ENCODE assay signal across 20 mouse cellular contexts in the genomic region with DNA sequence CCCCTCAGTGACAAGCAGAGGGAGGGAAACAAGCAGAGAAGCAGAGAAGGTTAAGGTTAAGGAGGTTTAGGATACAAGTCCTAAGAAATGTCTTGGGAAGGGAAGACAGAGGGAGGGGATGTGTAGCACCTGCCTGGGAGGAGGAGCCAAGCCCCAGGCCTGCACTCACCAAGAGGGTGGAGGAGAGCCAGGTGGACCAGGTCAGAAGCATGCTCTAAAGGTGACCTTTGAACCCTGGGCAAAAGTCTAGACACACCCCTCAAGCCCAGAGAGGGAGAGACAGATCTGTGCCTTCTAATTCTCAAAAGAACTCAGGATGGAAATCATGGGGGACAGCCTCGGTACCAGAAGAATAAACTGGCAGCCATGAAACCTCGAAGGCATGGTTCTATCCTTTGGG. TPM values are rescaled to one million over a fixed set of nuclear protein-coding genes. Genes with fewer than 3 reads are reported as not detected.
DNase-seq lines count a peak whose midpoint lies in the region; ATAC-seq lines count a peak whose summit lies in the region.
"Had no signal": no experiment of that assay in that cellular context is flagged by ENCODE, and none has a peak within 500 bp of the region (broad histone marks: within the 10 kb centered on the region; RNA-seq: fewer than 3 reads in every experiment).

No protein-coding gene starts in this region.

- H3K4me2 ChIP-seq in forebrain, embryonic 15.5 days (replicated peaks), result no peak overlapping the region
- no peak overlapping the region for H3K4me2 ChIP-seq in forebrain, embryonic 13.5 days
- no peak overlapping the region for H3K4me2 ChIP-seq in limb, embryonic 11.5 days (ENCODE audit: low read depth, severe bottlenecking)
- no peak overlapping the region for H3K4me2 ChIP-seq in kidney, embryonic 15.5 days
- no peak overlapping the region for H3K4me2 ChIP-seq in stomach, embryonic 16.5 days (ENCODE audit: low read depth, low read length)
- H3K4me2 ChIP-seq: forebrain, embryonic 12.5 days; hindbrain, embryonic 15.5 days had no signal

- ATAC-seq in forebrain, embryonic 15.5 days (replicated peaks), result no peak
- ATAC-seq in forebrain, embryonic 13.5 days, result no peak; the same call in 1 of the 2 replicates
- ATAC-seq in limb, embryonic 11.5 days (ENCODE audit: insufficient number of reproducible peaks, low FRiP score, low TSS enrichment, low read depth), result peak; percentile 65; the same call in 1 of the 2 replicates
- ATAC-seq in kidney, embryonic 15.5 days (replicated peaks; ENCODE audit: low FRiP score), result 0 out of 2 replicates have a peak, but pooled peaks have one; percentile 34
- peak; percentile 65; the same call in 1 of the 2 replicates for ATAC-seq in stomach, embryonic 16.5 days (ENCODE audit: insufficient read depth, low FRiP score)
- ATAC-seq: CD4-positive, CD25-positive, alpha-beta regulatory T cell, adult 4 months had no signal

- no peak overlapping the region for H3K4me3 ChIP-seq in forebrain, embryonic 15.5 days
- no peak overlapping the region for H3K4me3 ChIP-seq in forebrain, embryonic 13.5 days
- H3K4me3 ChIP-seq in limb, embryonic 11.5 days (ENCODE audit: low read depth, low read length), result no peak overlapping the region
- H3K4me3 ChIP-seq in limb, embryonic 10.5 days, result no peak overlapping the region
- no peak overlapping the region for H3K4me3 ChIP-seq in kidney, embryonic 15.5 days (replicated peaks)
- H3K4me3 ChIP-seq in stomach, embryonic 16.5 days (replicated peaks; ENCODE audit: low read length), result no peak overlapping the region
- H3K4me3 ChIP-seq: forebrain, embryonic 12.5 days; hindbrain, embryonic 15.5 days; megakaryocyte, embryonic 14.5 days had no signal

- DNase-seq in limb, embryonic 11.5 days (ENCODE audit: low spot score), result no peak
- no peak for DNase-seq in limb, embryonic 10.5 days (ENCODE audit: low spot score)
- DNase-seq in cerebellum, postnatal 10 days, result no peak
- no peak for DNase-seq in lung, postnatal 4 days
- DNase-seq: cerebellum, postnatal 14 days; gastrocnemius, postnatal 36 days; heart, postnatal 14 days; lung, postnatal 10 days; spleen, adult 18-20 months; thymus, postnatal 14 days had no signal

- 44% methylated on average over 2 of the region's 2 CpGs for WGBS in forebrain, embryonic 15.5 days
- 55% methylated on average over 2 of the region's 2 CpGs for WGBS in forebrain, embryonic 13.5 days
- WGBS in limb, embryonic 11.5 days, result 31% methylated on average over 2 of the region's 2 CpGs
- WGBS in limb, embryonic 10.5 days, result 38% methylated on average over 2 of the region's 2 CpGs
- WGBS in kidney, embryonic 15.5 days, result 24% methylated on average over 2 of the region's 2 CpGs
- 59% methylated on average over 2 of the region's 2 CpGs for WGBS in stomach, embryonic 16.5 days

- no peaks in the 10 kb centered on the region for H3K27me3 ChIP-seq in forebrain, embryonic 15.5 days
- H3K27me3 ChIP-seq in forebrain, embryonic 13.5 days, result no peaks in the 10 kb centered on the region; the same call in 1 of the 2 replicates
- no peaks in the 10 kb centered on the region for H3K27me3 ChIP-seq in limb, embryonic 11.5 days (ENCODE audit: control insufficient read depth, insufficient read depth, low read length)
- H3K27me3 ChIP-seq in limb, embryonic 10.5 days (ENCODE audit: low read depth, poor library complexity, severe bottlenecking), result peaks cover 16% of the 10 kb centered on the region
- H3K27me3 ChIP-seq in kidney, embryonic 15.5 days, result peaks cover 6% of the 10 kb centered on the region; the same call in 1 of the 2 replicates
- H3K27me3 ChIP-seq in stomach, embryonic 16.5 days (ENCODE audit: control insufficient read depth, insufficient read depth, low read length), result no peaks in the 10 kb centered on the region
- H3K27me3 ChIP-seq: hindbrain, embryonic 15.5 days had no signal

- no peak overlapping the region for H3K9ac ChIP-seq in forebrain, embryonic 15.5 days (replicated peaks)
- no peak overlapping the region for H3K9ac ChIP-seq in forebrain, embryonic 13.5 days
- no peak overlapping the region for H3K9ac ChIP-seq in limb, embryonic 11.5 days (ENCODE audit: low read length)
- no peak overlapping the region for H3K9ac ChIP-seq in kidney, embryonic 15.5 days
- H3K9ac ChIP-seq in stomach, embryonic 16.5 days (ENCODE audit: low read length), result no peak overlapping the region
- H3K9ac ChIP-seq: forebrain, embryonic 12.5 days; hindbrain, embryonic 15.5 days; liver, embryonic 14.5 days had no signal

- H3K9me3 ChIP-seq in forebrain, embryonic 15.5 days, result no peaks in the 10 kb centered on the region
- H3K9me3 ChIP-seq in forebrain, embryonic 13.5 days (replicated peaks), result 0 out of 2 replicates have a peak, but pooled peaks cover 3% of the 10 kb centered on the region
- H3K9me3 ChIP-seq in limb, embryonic 11.5 days (ENCODE audit: control insufficient read depth, low read length), result no peaks in the 10 kb centered on the region
- H3K9me3 ChIP-seq in limb, embryonic 10.5 days (replicated peaks), result no peaks in the 10 kb centered on the region
- no peaks in the 10 kb centered on the region for H3K9me3 ChIP-seq in kidney, embryonic 15.5 days (replicated peaks)
- no peaks in the 10 kb centered on the region for H3K9me3 ChIP-seq in stomach, embryonic 16.5 days (replicated peaks; ENCODE audit: control insufficient read depth, low read length)
- H3K9me3 ChIP-seq: forebrain, embryonic 12.5 days; G1E; hindbrain, embryonic 15.5 days; megakaryocyte, embryonic 14.5 days had no signal

- no peaks in the 10 kb centered on the region for H3K36me3 ChIP-seq in forebrain, embryonic 15.5 days
- H3K36me3 ChIP-seq in forebrain, embryonic 13.5 days (ENCODE audit: poor library complexity, severe bottlenecking), result no peaks in the 10 kb centered on the region
- H3K36me3 ChIP-seq in limb, embryonic 11.5 days (ENCODE audit: control insufficient read depth, insufficient read depth, low read length), result no peaks in the 10 kb centered on the region
- no peaks in the 10 kb centered on the region for H3K36me3 ChIP-seq in limb, embryonic 10.5 days
- H3K36me3 ChIP-seq in kidney, embryonic 15.5 days, result no peaks in the 10 kb centered on the region
- H3K36me3 ChIP-seq in stomach, embryonic 16.5 days (ENCODE audit: control insufficient read depth, insufficient read depth, low read length), result no peaks in the 10 kb centered on the region
- H3K36me3 ChIP-seq: forebrain, embryonic 12.5 days; G1E; hindbrain, embryonic 15.5 days had no signal

- peaks cover 15% of the 10 kb centered on the region for H3K4me1 ChIP-seq in forebrain, embryonic 15.5 days
- H3K4me1 ChIP-seq in forebrain, embryonic 13.5 days, result peaks cover 16% of the 10 kb centered on the region
- peaks cover 10% of the 10 kb centered on the region for H3K4me1 ChIP-seq in limb, embryonic 11.5 days (ENCODE audit: control insufficient read depth, insufficient read depth, low read length)
- H3K4me1 ChIP-seq in limb, embryonic 10.5 days, result peaks cover 29% of the 10 kb centered on the region
- H3K4me1 ChIP-seq in kidney, embryonic 15.5 days, result peaks cover 25% of the 10 kb centered on the region
- peaks cover 20% of the 10 kb centered on the region for H3K4me1 ChIP-seq in stomach, embryonic 16.5 days (ENCODE audit: control insufficient read depth, insufficient read depth, low read length)

- peak overlapping the region; percentile 69; the same call in 1 of the 2 replicates for H3K27ac ChIP-seq in forebrain, embryonic 15.5 days (replicated peaks)
- H3K27ac ChIP-seq in forebrain, embryonic 13.5 days, result no peak overlapping the region
- H3K27ac ChIP-seq in limb, embryonic 11.5 days (replicated peaks; ENCODE audit: low read depth, low read length), result no peak overlapping the region
- no peak overlapping the region for H3K27ac ChIP-seq in limb, embryonic 10.5 days
- no peak overlapping the region for H3K27ac ChIP-seq in kidney, embryonic 15.5 days
- H3K27ac ChIP-seq in stomach, embryonic 16.5 days (ENCODE audit: low read length), result no peak overlapping the region
- H3K27ac ChIP-seq: forebrain, embryonic 12.5 days; liver, embryonic 14.5 days had no signal

RNA-seq across cellular contexts. Expression of a gene that starts 54.4 kb away (rescaled TPM):
- polyA plus RNA-seq in forebrain, embryonic 15.5 days (2015; fragmentation: Nextera tagmentation; extraction: Ambion mirVana), result 1,787 and 1,813 TPM in 2 replicates
- 1,676 and 1,701 TPM in 2 replicates for polyA plus RNA-seq in forebrain, embryonic 13.5 days (2015; fragmentation: Nextera tagmentation; extraction: Ambion mirVana)
- polyA plus RNA-seq in limb, embryonic 11.5 days (2014; fragmentation: Nextera tagmentation; extraction: Ambion mirVana), result 1,041 and 1,089 TPM in 2 replicates
- 1,008 and 1,019 TPM in 2 replicates for polyA plus RNA-seq in limb, embryonic 10.5 days (2016; fragmentation: Nextera tagmentation; extraction: Ambion mirVana)
- polyA plus RNA-seq in kidney, embryonic 15.5 days (2015; fragmentation: Nextera tagmentation; extraction: Ambion mirVana), result 1,006 and 1,087 TPM in 2 replicates
- polyA plus RNA-seq in stomach, embryonic 16.5 days (2015; fragmentation: Nextera tagmentation; extraction: Ambion mirVana), result 948 and 1,017 TPM in 2 replicates

Comparison
In these comparisons a context has a peak if more than half of its experiments do, and no peak if none do; other contexts are left out.
1. ATAC-seq: peak in limb, embryonic 11.5 days (single experiment), kidney, embryonic 15.5 days (single experiment) and stomach, embryonic 16.5 days (single experiment); none in forebrain, embryonic 15.5 days (single experiment) and forebrain, embryonic 13.5 days (single experiment).